Mouse (Mus musculus) layer of hippocampus, adult 9-11 months (tissue): ENCODE data around the gene Lonrf3.

Experiments used
- DNase-seq: peaks from one replicate; pipeline ENCODE4 v3.0.0; 2022

Lonrf3 gene

DNA sequence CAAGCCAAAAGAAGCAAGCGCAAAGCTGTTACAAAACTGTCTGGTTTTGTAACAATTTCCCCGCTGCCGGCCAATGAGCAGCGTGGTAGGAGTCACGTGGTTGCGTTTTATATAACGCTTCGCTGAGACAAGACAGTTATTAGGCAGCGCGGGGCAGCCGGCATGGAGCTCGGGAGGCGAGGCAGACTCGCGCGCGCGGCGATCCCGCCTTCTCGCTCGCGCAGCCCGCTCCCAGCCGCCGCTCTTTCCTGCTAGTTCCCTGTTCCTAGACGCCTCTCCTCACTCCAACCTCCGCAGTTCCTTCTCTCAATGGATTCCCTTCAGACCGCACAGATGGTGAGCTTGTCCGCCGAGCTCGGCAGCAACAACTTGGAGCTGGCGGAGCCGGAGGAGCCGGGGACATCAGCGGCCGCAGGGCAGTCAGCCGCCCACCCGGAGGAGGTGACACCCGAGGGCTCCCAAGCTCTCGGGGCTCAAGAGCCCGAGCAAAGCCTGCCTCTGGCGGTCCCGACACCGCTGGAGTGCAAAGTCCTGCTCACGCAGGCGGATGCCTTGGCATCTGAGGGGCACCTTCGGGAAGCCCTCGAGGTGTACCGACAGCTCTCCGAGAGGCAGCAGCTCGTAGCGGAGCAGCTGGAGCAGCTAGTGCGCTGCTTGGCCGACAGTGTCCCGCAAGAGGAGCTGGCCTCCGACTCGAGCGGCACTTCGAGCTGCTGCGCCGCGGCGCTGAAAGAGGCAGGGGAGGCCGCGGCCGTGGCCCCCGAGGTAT, at the start of gene Lonrf3:
TSS of gene Lonrf3 (plus strand) at position 83 of the 769 bp plus-strand sequence.
- peak; percentile 79 for DNase-seq

DNA sequence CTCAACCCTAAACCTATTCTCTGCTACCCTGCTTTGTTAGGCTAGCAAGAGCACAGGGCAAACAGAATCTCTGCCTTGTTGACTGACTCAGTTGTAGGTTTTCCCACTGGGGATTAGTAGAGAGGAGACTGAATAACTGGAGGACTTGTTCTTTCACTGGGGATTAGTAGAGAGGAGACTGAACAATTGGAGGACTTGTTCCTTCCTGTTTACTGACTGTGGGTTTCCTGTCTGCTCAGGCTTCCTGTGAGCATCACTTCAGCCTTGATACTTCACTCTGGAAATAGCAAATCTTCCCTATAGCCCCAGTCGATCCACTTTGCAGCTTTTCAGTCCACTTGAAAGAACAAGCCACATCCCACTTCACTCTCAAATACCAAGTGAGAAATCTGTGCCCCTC, 49.4 kb upstream of the Lonrf3 start:
- DNase-seq: no peak

DNA sequence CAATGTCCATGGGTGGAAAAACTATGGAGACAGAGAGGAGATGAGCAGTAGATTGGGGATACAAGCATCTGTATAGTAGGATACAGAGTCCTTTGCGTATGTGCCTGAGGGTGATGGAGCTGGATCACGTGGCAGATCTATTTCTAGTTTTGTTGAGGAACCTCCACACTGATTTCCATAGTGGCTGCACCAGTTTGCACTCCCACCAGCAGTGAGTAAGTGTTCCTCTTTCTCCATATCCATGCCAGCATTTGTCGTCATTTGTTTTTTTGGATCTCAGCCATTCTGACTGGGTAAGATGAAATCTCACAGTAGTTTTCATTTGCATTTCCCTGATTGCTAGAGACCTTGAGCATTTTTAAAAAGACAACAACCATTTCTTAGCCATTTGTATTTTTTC, 16.7 kb upstream of the Lonrf3 start:
- peak; percentile 63 for DNase-seq

DNA sequence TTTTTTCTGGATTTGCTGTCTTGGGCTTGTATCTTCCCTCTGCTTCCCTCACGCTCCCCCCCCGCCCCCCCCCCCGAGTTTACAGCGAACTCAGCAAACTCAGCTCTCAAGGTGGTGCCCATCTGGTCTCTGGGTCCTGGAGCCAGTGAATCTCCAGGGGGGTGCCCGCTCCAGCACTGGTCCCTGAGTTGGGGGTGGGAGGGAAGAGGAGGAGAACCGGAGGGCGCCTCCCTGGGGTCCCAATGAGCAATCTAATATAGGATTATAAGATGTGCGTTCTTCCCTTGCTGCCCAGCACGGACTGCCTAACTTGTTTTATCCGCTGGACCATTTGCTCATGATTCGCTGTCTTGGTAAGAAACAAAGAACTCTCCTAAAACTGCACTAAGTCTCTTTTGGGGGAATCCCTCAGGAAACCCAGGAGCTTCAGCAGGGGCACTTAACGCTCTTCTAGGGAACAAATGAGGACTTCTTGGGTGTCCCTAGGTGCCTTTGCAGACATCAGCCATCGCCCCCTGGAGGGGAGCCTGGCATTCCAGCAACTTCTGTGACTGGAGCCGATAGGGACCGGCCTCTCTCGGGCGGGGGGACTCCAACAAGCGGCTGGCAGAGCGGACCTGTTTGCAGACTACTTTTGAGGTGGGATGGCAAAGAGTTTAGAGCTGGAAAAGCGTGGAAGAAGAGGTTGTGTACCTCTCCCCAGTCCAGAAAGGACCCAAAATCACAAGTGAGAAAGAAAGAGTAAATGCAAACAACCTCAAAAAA, 480 bp upstream of the Lonrf3 start:
- DNase-seq: peak; percentile 41

DNA sequence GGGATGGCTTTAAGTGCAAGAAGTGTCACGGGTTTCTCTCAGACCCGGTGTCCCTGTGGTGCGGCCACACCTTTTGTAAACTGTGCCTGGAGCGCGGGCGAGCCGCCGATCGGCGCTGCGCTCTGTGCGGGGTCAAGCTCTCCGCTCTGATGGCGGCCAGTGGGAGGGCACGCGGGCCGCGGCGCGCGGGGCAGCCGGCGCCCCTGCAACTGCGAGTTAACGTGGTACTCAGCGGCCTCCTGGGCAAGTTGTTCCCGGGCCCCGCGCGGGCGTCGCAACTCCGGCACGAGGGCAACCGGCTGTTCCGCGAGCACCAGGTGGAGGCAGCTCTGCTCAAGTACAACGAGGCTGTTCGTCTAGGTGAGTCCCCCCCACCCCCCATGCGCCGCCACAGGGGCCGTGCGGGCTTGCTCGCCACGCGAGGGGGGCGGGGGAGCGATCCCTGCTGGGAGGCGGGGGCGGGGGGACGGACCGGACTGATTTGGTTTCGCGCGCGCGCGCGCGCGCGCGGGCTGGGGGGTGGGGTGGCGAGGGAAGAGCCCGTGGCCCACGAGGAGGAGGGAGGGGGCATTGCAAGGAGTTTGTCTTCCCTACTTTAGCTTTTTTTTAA, 992 bp downstream of the Lonrf3 start:
- DNase-seq: peak; percentile 3

DNA sequence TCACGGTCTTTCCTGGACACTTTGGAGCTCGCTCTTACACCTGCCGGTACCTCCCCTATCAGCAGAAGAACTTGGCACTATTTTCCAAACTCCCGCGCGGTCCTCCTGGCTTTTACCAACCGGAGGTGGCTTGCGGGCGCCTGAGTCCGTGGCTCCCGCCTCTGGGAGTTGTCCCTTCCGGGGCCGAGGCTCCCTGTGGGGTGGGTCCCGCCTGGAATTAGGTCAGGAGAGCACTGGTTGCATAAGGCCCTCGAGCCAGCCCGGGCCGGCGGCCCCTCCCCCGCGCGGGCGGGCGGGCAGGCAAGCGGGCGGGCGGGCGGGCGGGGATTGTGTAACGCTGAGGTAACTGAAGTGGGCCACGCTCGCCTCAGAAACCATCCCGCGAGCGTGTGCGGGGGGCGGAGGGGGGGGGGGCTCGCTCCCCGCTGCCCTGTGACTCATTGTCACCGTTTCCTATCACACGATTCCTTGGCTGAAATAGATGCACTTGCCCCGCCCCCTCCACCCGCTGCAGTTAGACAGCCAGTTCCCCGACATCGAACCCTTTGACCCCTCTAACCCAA, 1.8 kb downstream of the Lonrf3 start:
- peak; percentile 33 for DNase-seq

DNA sequence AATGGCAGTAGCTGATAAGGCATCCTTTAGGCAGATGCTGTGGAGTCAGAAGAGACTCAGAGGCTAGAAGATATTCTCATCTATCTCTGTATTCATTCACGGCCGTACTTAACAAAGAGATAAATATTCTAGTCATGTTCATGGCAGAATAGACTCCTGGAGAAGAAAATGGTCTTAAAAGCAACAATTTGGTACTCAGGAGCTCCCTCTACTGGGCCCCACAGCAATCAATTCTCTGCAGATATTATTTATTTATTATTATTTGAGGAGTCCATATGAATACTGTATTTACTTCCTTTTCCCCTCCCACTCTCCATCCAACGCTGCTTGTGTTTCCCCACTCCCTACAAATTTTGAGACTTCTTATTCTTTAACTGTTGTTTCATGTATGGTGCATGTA, 24.3 kb downstream of the Lonrf3 start:
- peak; percentile 10 for DNase-seq

DNA sequence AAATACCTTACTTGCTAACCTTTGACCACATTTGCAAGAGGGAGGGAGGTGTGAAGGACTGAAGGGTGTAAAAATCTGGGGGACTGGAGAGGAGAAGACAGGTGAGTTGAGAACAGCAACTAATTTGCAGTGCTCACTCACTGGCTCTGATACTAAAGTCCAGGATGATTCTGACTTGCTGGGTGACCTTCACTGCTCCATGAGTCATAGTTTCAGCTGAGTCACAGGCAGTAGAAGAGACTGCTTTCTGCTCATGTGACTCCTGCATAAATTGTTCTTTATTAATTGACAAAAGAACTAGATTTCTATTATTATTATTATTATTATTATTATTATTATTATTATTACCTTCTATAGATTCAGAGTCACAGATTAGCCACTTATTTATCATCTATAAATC, 57.2 kb downstream of the Lonrf3 start:
- DNase-seq: no peak

DNA sequence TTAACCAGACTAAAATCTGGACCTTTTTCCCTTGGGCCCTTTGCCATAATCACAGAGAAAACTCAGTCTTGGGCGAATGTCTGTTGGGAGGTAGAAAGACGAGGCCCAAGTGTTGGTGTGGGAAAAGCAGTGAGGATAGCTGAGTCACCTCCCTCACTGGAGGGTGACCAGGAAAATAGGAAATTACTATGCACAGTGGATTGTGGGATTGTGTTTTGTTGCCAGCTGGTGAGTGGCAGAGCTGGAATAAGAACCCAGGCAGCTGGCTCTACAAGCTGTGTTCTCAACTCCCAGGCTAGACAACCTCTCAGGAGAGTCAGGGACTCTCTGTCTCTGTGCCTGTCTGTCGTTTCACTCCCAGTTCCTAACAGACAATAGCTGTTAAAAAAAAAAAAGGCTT, 61.8 kb downstream of the Lonrf3 start:
- peak; percentile 80 for DNase-seq

DNA sequence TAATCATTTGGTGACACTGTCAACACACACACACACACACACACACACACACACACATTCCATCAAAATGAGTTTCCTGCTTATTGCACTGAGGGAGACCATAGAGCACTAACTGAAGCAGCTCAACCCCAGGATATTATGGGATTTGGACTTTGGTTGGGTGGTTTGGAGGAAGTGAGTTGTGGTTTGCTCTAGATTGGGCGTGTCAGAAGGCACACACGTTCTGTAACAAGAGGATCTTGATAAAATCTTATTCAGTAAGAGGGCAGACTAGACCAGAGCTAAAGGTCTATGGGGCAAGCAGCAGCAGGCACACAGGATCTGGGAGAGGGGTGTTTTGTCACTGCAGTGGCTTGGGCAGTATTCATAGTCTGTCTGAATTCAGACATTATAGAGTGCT, 62.4 kb downstream of the Lonrf3 start:
- no peak for DNase-seq

DNA sequence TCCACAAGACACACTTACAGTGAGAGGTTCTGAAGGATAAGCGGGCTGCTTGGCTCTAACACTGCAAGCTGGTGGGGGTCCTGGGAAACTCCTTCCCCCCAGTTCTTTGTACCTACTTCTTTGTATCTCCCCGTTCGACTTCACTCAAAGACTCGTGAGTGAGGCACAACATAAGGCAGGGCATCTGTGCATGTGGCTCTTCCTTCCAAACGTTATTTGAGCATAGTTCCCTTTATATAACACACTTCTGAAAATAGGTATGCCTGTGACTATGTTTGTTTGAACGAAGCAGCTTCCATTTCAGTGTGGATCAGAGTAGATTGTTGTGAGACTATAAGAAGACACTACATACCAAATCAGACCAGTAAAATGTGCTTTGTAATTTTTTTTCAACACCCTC, 64.5 kb downstream of the Lonrf3 start:
- DNase-seq: peak; percentile 30

DNA sequence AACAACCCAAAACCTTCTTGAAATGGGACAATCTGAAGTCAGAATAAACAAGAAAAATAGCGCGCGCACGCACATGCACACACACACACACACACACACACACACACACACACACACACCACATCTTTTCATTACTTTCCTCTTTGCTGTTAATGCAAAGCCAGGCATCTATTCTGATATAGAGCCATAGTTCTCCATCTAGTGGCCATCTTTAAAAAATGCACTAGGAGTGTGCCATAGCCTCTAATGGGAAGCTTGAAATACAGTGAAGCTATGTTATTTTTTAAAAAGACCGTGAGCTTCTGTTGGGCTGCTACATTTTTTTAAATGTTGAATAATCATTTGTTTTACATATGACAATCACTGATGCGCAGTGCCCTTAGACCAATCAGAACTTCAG, 65.1 kb downstream of the Lonrf3 start:
- no peak for DNase-seq

DNA sequence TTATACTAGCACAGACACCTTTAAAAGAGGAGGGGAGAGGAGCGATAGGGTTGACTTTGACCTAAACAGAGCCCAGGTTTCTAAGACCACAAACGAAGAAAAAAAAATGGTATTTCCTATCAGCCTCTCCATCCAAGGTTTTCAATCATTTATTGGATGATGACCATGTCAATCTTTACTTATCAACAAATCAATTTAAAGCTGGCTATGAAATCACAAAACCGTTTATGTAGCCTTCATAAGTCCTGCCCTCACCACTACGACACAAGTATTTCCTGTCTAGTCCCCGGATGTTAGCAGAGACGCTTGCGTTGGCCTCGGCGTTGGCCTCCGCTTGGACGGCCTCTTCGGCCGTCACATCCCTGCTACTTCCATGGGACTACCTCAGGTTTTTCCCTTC, 72.8 kb downstream of the Lonrf3 start, which contains the start of gene Gm6268:
TSS of gene Gm6268 (plus strand) at position 301 of the 400 bp plus-strand sequence.
- DNase-seq: no peak

DNA sequence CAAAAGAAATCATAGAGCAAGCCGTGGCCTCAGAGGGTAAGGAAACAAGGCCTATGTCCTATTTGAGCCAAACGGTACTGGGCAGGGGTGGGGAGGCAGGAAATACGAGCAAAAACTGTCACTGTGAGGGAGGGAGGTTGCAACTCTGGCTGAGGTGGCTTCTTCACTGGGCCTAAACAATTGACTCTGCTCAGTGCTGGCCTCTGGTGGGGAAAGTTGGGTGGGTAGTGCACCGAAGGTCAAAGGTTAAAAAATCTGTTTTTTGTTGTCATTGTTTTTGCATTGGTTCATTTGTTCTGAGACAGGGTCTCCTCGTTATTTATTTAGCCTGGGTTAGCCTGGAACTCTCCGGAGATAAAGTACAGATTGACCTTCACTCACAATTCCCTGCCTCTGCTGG, 74.2 kb downstream of the Lonrf3 start:
- no peak for DNase-seq
